Mouse (Mus musculus) adrenal gland, adult (tissue): ENCODE results near the gene Rabgef1.

Source experiments
- DNase-seq, 2 experiments: peaks; one replicate each; pipeline ENCODE4 v3.0.0; 2022 to 2023; ENCODE audit warnings: low spot score in 1 of 2; ENCODE audit not compliant: inconsistent age in 2 of 2

Gene Rabgef1

GRCm38 (mm10) chr5:130170666-130171422 is 754 bp upstream of the Rabgef1 start:
- DNase-seq = no peak

- DNase-seq = peak in 1 of 2 experiments; percentile 91
Observed at GRCm38 (mm10) chr5:130171956-130172601, 481 bp downstream of the Rabgef1 start.

GRCm38 (mm10) chr5:130173012-130173411 is 1.4 kb downstream of the Rabgef1 start:
- DNase-seq = peak in 1 of 2 experiments; percentile 53

- DNase-seq = peak in 1 of 2 experiments; percentile 48
Observed at GRCm38 (mm10) chr5:130177871-130178270, 6.3 kb downstream of the Rabgef1 start.

- no peak for DNase-seq
Observed at GRCm38 (mm10) chr5:130180362-130180761, 8.8 kb downstream of the Rabgef1 start.

- peak in 1 of 2 experiments; percentile 53 for DNase-seq
Observed at GRCm38 (mm10) chr5:130181740-130182540, 10.3 kb downstream of the Rabgef1 start.

GRCm38 (mm10) chr5:130182541-130182821 is 10.9 kb downstream of the Rabgef1 start:
- DNase-seq = no peak

GRCm38 (mm10) chr5:130184193-130184856 is 12.7 kb downstream of the Rabgef1 start:
- peak; percentile 73 to 87 for DNase-seq

GRCm38 (mm10) chr5:130185312-130185711 is 13.7 kb downstream of the Rabgef1 start:
- peak in 1 of 2 experiments; percentile 57 for DNase-seq

- DNase-seq = no peak
Observed at GRCm38 (mm10) chr5:130187383-130187782, 15.8 kb downstream of the Rabgef1 start.

- DNase-seq = no peak
Observed at GRCm38 (mm10) chr5:130190909-130191308, 19.3 kb downstream of the Rabgef1 start.

- DNase-seq = no peak
Observed at GRCm38 (mm10) chr5:130191865-130192264, 20.3 kb downstream of the Rabgef1 start.

GRCm38 (mm10) chr5:130192356-130192944 is 20.9 kb downstream of the Rabgef1 start:
- DNase-seq = no peak

- no peak for DNase-seq
Observed at GRCm38 (mm10) chr5:130193760-130194159, 22.2 kb downstream of the Rabgef1 start.

- DNase-seq = no peak
Observed at GRCm38 (mm10) chr5:130196307-130196706, 24.7 kb downstream of the Rabgef1 start.

- no peak for DNase-seq
Observed at GRCm38 (mm10) chr5:130197454-130197853, 25.9 kb downstream of the Rabgef1 start.

- DNase-seq = no peak
Observed at GRCm38 (mm10) chr5:130197981-130198380, 26.4 kb downstream of the Rabgef1 start.

- DNase-seq = no peak
Observed at GRCm38 (mm10) chr5:130200233-130201029, 28.8 kb downstream of the Rabgef1 start.

- DNase-seq = peak; percentile 29 to 59
Observed at GRCm38 (mm10) chr5:130203948-130204347, 32.4 kb downstream of the Rabgef1 start.

GRCm38 (mm10) chr5:130204560-130204959 is 33.0 kb downstream of the Rabgef1 start:
- no peak for DNase-seq
